Mouse (Mus musculus) embryonic facial prominence, embryonic 14.5 days (tissue): ENCODE measurements around the gene Cactin. TPM values are rescaled to one million over a fixed set of nuclear protein-coding genes. Genes with fewer than 3 reads are reported as not detected.
A peak's percentile ranks its signal among the peaks of the same experiment; 100 is the strongest.

Source experiments
- ATAC-seq: fragments of 200-750 bp; cut with Nextera tagmentation; 2 replicates; pipeline ENCODE4 v1.8.0; 2017; ENCODE audit warnings: low read depth, moderate number of reproducible peaks, moderate TSS enrichment
- DNase-seq: peaks from one replicate; pipeline ENCODE4 v3.0.0-alpha.2; 2015; ENCODE audit warnings: low spot score
- H3K27ac ChIP-seq: fragments of 300-500 bp; sonication (generic); replicated peaks from 2 replicates; pipeline ENCODE4 v1.5.1; 2014; ENCODE audit warnings: low read depth, mild to moderate bottlenecking, low read length, moderate library complexity
- H3K27me3 ChIP-seq: fragments of 300-500 bp; sonication (generic); replicated peaks from 2 replicates; pipeline ENCODE4 v1.6.1; 2014; ENCODE audit warnings: low read length; ENCODE audit not compliant: control insufficient read depth, insufficient read depth
- H3K36me3 ChIP-seq: fragments of 300-500 bp; sonication (generic); 2 replicates; pipeline ENCODE4 v1.6.1; 2014; ENCODE audit warnings: low read length, mixed read lengths; ENCODE audit not compliant: control insufficient read depth, insufficient read depth
- H3K4me1 ChIP-seq: fragments of 300-500 bp; sonication (generic); 2 replicates; pipeline ENCODE4 v1.6.1; 2014; ENCODE audit warnings: antibody characterized with exemption, low read length; ENCODE audit not compliant: control insufficient read depth, insufficient read depth
- H3K4me2 ChIP-seq: fragments of 300-500 bp; sonication (generic); 2 replicates; pipeline ENCODE4 v1.6.1; 2014; ENCODE audit warnings: low read depth, mild to moderate bottlenecking, low read length, moderate library complexity, mixed read lengths
- H3K4me3 ChIP-seq: fragments of 300-500 bp; sonication (generic); 2 replicates; pipeline ENCODE4 v1.5.1; 2014; ENCODE audit warnings: low read depth, mild to moderate bottlenecking, low read length
- H3K9ac ChIP-seq: fragments of 300-500 bp; sonication (generic); 2 replicates; pipeline ENCODE4 v1.6.1; 2014; ENCODE audit warnings: low read depth, mild to moderate bottlenecking, low read length, moderate library complexity, mixed read lengths
- H3K9me3 ChIP-seq: fragments of 300-500 bp; sonication (generic); 2 replicates; pipeline ENCODE4 v1.6.1; 2016; ENCODE audit warnings: low read length; ENCODE audit not compliant: control insufficient read depth
- WGBS: fragments of 180-500 bp; shearing (Covaris S2); extraction: QIAGEN DNeasy Blood & Tissue Kit; methylation state at CpG from one replicate; pipeline ENCODE4 v1.1.7; 2014; 5-methylcytosine and 5-hydroxymethylcytosine counted together
- polyA plus RNA-seq: library from polyadenylated mRNA; unstranded; fragments of >200 nt; fragmentation: Nextera tagmentation; extraction: Ambion mirVana; gene quantifications from 2 replicates; pipeline ENCODE4 v1.2.1, GENCODE M21; 2014

Cactin gene
- 27.0 and 27.5 TPM in 2 replicates for polyA plus RNA-seq

GRCm38 (mm10) chr10:81320550-81321347 is at the start of gene Cactin:
Gene Cactin (plus strand): TSS chr10:81321103.
- under 1% methylated on average over 57 of the region's 68 CpGs for WGBS
- peak; percentile 100 for DNase-seq
- Histone ChIP-seq H3K4me3 (peak within 1 kb of the TSS; percentile 97), H3K27me3 (no peaks in the 10 kb centered on the region), H3K27ac (peak within 1 kb of the TSS; percentile 93), H3K4me2 (peak within 1 kb of the TSS; percentile 72), H3K4me1 (peaks cover 12% of the 10 kb centered on the region; the same call in 1 of the 2 replicates), H3K9ac (peak within 1 kb of the TSS; percentile 92), H3K9me3 (no peaks in the 10 kb centered on the region), H3K36me3 (peaks cover 58% of the 10 kb centered on the region)
- peak; percentile 93 for ATAC-seq

DNA sequence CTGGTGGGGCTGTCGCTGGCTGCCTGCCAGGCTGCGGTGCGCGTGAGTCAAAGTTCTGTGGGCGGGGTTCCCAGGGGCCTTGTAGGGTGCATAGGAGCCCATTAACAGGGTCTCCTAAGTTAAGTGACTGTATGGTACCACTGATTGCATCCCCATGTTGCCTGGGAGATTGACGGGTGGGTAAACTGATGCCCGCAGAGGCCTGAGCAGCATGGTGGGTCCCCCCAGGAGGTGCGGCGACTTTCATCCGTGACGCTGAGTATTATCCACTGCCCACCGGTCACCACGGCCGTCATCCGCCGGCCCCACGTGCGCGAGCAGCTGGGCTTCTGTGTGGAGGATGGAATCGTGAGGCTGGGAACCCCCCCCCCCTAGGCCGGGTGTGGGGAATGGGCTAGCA is 48.5 kb upstream of the Cactin start:
- peaks cover 42% of the 10 kb centered on the region for H3K36me3 ChIP-seq
- H3K4me2 ChIP-seq = no peak overlapping the region
- DNase-seq (no peak), ATAC-seq (peak; percentile 9; the same call in 1 of the 2 replicates)
- 94% methylated on average over 20 of the region's 21 CpGs for WGBS
- H3K27me3 ChIP-seq = no peaks in the 10 kb centered on the region
- no peak overlapping the region for H3K9ac ChIP-seq
- H3K4me1 ChIP-seq = peaks cover 6% of the 10 kb centered on the region; the same call in 1 of the 2 replicates
- H3K27ac ChIP-seq = no peak overlapping the region
- H3K4me3 ChIP-seq = no peak overlapping the region
- no peaks in the 10 kb centered on the region for H3K9me3 ChIP-seq

GRCm38 (mm10) chr10:81273842-81274241 is 47.1 kb upstream of the Cactin start:
- DNase-seq (no peak), ATAC-seq (no peak)
- 94% methylated on average over 19 of the region's 19 CpGs for whole genome bisulfite sequencing
- H3K9ac ChIP-seq = no peak overlapping the region
- peaks cover 42% of the 10 kb centered on the region for H3K36me3 ChIP-seq
- H3K4me1 ChIP-seq = peaks cover 2% of the 10 kb centered on the region; the same call in 1 of the 2 replicates
- H3K27me3 ChIP-seq = no peaks in the 10 kb centered on the region
- H3K4me3 ChIP-seq = no peak overlapping the region
- no peak overlapping the region for H3K4me2 ChIP-seq
- no peak overlapping the region for H3K27ac ChIP-seq
- no peaks in the 10 kb centered on the region for H3K9me3 ChIP-seq

DNA sequence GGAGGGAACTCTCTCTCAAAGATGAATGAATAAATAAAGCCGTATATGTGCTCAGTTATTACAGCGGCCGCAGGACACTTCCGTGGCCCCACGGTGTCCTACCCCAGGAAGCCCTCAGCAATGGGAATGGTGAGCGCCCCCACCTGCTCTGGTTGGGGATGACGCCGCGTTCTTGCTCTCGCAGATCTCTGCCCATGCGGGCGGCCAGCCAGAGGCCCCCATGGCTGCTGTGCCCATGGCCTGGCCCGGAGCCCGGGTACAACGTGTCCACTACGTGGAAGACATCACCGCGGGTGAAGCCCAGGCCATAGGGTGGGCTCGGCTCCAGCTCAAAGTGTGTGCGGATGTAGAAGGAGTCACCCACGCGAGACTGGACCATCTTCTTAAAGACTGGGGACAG is 43.2 kb upstream of the Cactin start:
- Histone ChIP-seq H3K36me3 (peaks cover 14% of the 10 kb centered on the region), H3K9me3 (no peaks in the 10 kb centered on the region), H3K27me3 (no peaks in the 10 kb centered on the region), H3K27ac (no peak overlapping the region), H3K4me2 (no peak overlapping the region), H3K4me3 (no peak overlapping the region), H3K9ac (no peak overlapping the region), H3K4me1 (no peaks in the 10 kb centered on the region)
- no peak for DNase-seq
- ATAC-seq = no peak
- WGBS = 73% methylated on average over 22 of the region's 22 CpGs

- 36% methylated on average over 10 of the region's 10 CpGs for WGBS
- peaks cover 14% of the 10 kb centered on the region for H3K27me3 ChIP-seq
- no peak overlapping the region for H3K4me3 ChIP-seq
- ATAC-seq = no peak
- H3K36me3 ChIP-seq = no peaks in the 10 kb centered on the region
- H3K27ac ChIP-seq = no peak overlapping the region
- H3K4me1 ChIP-seq = no peaks in the 10 kb centered on the region
- no peak for DNase-seq
- no peaks in the 10 kb centered on the region for H3K9me3 ChIP-seq
- 0 out of 2 replicates have a peak overlapping the region, but pooled peaks have one; percentile 25 for H3K9ac ChIP-seq
- no peak overlapping the region for H3K4me2 ChIP-seq
Measured at GRCm38 (mm10) chr10:81279496-81279895, 41.4 kb upstream of the Cactin start.

- no peak for ATAC-seq
Measured at GRCm38 (mm10) chr10:81284189-81284588, 36.7 kb upstream of the Cactin start.

GRCm38 (mm10) chr10:81284719-81285118 is 36.2 kb upstream of the Cactin start:
- no peak overlapping the region for H3K9ac ChIP-seq
- DNase-seq = peak; percentile 66
- H3K4me3 ChIP-seq = peak overlapping the region; percentile 40
- 4% methylated on average over 11 of the region's 17 CpGs for WGBS
- no peaks in the 10 kb centered on the region for H3K36me3 ChIP-seq
- H3K4me2 ChIP-seq = peak overlapping the region; percentile 64
- no peaks in the 10 kb centered on the region for H3K9me3 ChIP-seq
- H3K27me3 ChIP-seq = peaks cover 29% of the 10 kb centered on the region
- H3K4me1 ChIP-seq = no peaks in the 10 kb centered on the region
- no peak overlapping the region for H3K27ac ChIP-seq
- ATAC-seq = peak; percentile 31

More at GRCm38 (mm10) chr10:81284189-81284588, 36.7 kb upstream of the Cactin start:
- Histone ChIP-seq H3K9ac (no peak overlapping the region), H3K4me3 (0 out of 2 replicates have a peak overlapping the region, but pooled peaks have one; percentile 40), H3K27ac (no peak overlapping the region), H3K36me3 (no peaks in the 10 kb centered on the region), H3K27me3 (peaks cover 25% of the 10 kb centered on the region), H3K4me2 (peak overlapping the region; percentile 64; the same call in 1 of the 2 replicates), H3K9me3 (no peaks in the 10 kb centered on the region), H3K4me1 (no peaks in the 10 kb centered on the region)
- 40% methylated on average over 6 of the region's 6 CpGs for WGBS
- no peak for DNase-seq

- peak overlapping the region; percentile 64 for H3K4me2 ChIP-seq
- H3K9ac ChIP-seq = peak overlapping the region; percentile 62
- peak overlapping the region; percentile 40 for H3K4me3 ChIP-seq
- under 1% methylated on average over 44 of the region's 54 CpGs for WGBS
- H3K27ac ChIP-seq = no peak overlapping the region
- peaks cover 40% of the 10 kb centered on the region for H3K27me3 ChIP-seq
- no peaks in the 10 kb centered on the region for H3K36me3 ChIP-seq
- ATAC-seq = peak; percentile 79
- peak; percentile 93 for DNase-seq
- H3K4me1 ChIP-seq = no peaks in the 10 kb centered on the region
- H3K9me3 ChIP-seq = no peaks in the 10 kb centered on the region
Measured at GRCm38 (mm10) chr10:81285694-81286450, 35.0 kb upstream of the Cactin start.
